Mouse (Mus musculus) midbrain, embryonic 16.5 days (tissue): ENCODE measurements around the gene Pex14. TPM values are rescaled to one million over a fixed set of nuclear protein-coding genes. Genes with fewer than 3 reads are reported as not detected.
"Not testable (repeated sequence)": the region's sequence is repeated elsewhere in the genome, so short reads cannot be mapped to it uniquely, and the experiment has no call there.

Experiments used
- ATAC-seq: fragments of 200-750 bp; cut with Nextera tagmentation; 2 replicates; pipeline ENCODE4 v1.8.0; 2017; ENCODE audit warnings: moderate TSS enrichment
- H3K27ac ChIP-seq: fragments of 300-500 bp; sonication (generic); 2 replicates; pipeline ENCODE4 v1.5.1; 2014; ENCODE audit warnings: mild to moderate bottlenecking, low read length, mixed read lengths
- H3K27me3 ChIP-seq: fragments of 300-500 bp; sonication (generic); 2 replicates; pipeline ENCODE4 v1.6.1; 2014; ENCODE audit warnings: low read depth, low read length, mixed read lengths; ENCODE audit not compliant: control insufficient read depth, insufficient read depth
- H3K36me3 ChIP-seq: fragments of 300-500 bp; sonication (generic); 2 replicates; pipeline ENCODE4 v1.6.1; 2014; ENCODE audit warnings: mild to moderate bottlenecking, low read length, moderate library complexity, mixed read lengths; ENCODE audit not compliant: control insufficient read depth, insufficient read depth
- H3K4me1 ChIP-seq: fragments of 300-500 bp; sonication (generic); 2 replicates; pipeline ENCODE4 v1.6.1; 2014; ENCODE audit warnings: mild to moderate bottlenecking, low read length, mixed read lengths; ENCODE audit not compliant: control insufficient read depth, insufficient read depth
- H3K4me2 ChIP-seq: fragments of 300-500 bp; sonication (generic); 2 replicates; pipeline ENCODE4 v1.6.1; 2014; ENCODE audit warnings: mild to moderate bottlenecking, low read length, mixed read lengths
- H3K4me3 ChIP-seq: fragments of 300-500 bp; sonication (generic); 2 replicates; pipeline ENCODE4 v1.5.1; 2014; ENCODE audit warnings: low read depth, mild to moderate bottlenecking, low read length, moderate library complexity, mixed read lengths
- H3K9ac ChIP-seq: fragments of 300-500 bp; sonication (generic); 2 replicates; pipeline ENCODE4 v1.6.1; 2014; ENCODE audit warnings: low read depth, low read length, mixed read lengths
- H3K9me3 ChIP-seq: fragments of 300-500 bp; sonication (generic); replicated peaks from 2 replicates; pipeline ENCODE4 v1.6.1; 2014; ENCODE audit warnings: mild to moderate bottlenecking, low read length, mixed read lengths; ENCODE audit not compliant: control insufficient read depth, poor library complexity, severe bottlenecking
- WGBS: fragments of 180-500 bp; shearing (Covaris S2); extraction: QIAGEN DNeasy Blood & Tissue Kit; methylation state at CpG from one replicate; pipeline ENCODE4 v1.1.7; 2014; 5-methylcytosine and 5-hydroxymethylcytosine counted together
- polyA plus RNA-seq: library from polyadenylated mRNA; unstranded; fragments of >200 nt; fragmentation: Nextera tagmentation; extraction: Ambion mirVana; gene quantifications from 2 replicates; pipeline ENCODE4 v1.2.1, GENCODE M21; 2015

The Pex14 gene
- polyA plus RNA-seq, 1 experiment from 2014 or later: 57.0 TPM

- H3K9me3 ChIP-seq: no peaks in the 10 kb centered on the region
- H3K9ac ChIP-seq: no peak overlapping the region
- no peaks in the 10 kb centered on the region for H3K4me1 ChIP-seq
- H3K27me3 ChIP-seq: no peaks in the 10 kb centered on the region
- H3K36me3 ChIP-seq: 0 out of 2 replicates have a peak, but pooled peaks cover 6% of the 10 kb centered on the region
- no peak overlapping the region for H3K4me3 ChIP-seq
- no peak overlapping the region for H3K27ac ChIP-seq
- no peak overlapping the region for H3K4me2 ChIP-seq
- 67% methylated on average over 5 of the region's 5 CpGs for WGBS
- ATAC-seq: no peak
Observed at GRCm38 (mm10) chr4:149123432-149123831, 23.8 kb upstream of the Pex14 start.

DNA sequence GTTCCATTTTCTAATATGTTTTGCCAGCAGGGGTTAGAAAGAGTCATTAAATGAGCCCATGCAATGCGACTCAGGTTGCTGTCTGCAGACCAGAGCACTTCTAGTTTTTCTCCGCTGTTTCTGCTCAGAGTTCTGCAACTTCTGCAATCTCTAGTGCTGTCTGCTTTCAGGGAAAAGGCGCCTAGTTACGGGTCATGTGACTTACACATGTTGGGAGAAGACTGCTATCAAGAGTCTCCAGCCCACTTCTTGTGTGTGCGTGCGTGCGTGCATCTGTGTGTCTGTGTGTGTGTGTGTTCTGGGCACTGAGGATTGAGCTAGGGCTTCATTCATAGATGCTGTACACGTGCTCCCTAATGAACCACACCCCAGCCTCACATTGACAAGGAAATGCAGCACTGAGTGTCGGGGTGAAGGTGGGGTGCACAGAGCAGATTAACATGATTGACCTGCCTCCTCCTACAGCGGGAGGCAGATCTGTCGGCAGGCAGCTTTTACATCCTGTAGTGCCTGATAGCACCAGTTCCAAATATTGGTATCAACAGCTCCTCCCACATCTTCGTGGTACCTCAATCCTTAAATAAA is 20.4 kb upstream of the Pex14 start:
- not testable (repeated sequence) for H3K9ac ChIP-seq, H3K27ac ChIP-seq, H3K4me1 ChIP-seq, H3K9me3 ChIP-seq, H3K4me2 ChIP-seq, ATAC-seq, H3K27me3 ChIP-seq, H3K4me3 ChIP-seq
- H3K36me3 ChIP-seq: peaks cover 14% of the 10 kb centered on the region; the same call in 1 of the 2 replicates
- 75% methylated on average over 12 of the region's 12 CpGs for WGBS

DNA sequence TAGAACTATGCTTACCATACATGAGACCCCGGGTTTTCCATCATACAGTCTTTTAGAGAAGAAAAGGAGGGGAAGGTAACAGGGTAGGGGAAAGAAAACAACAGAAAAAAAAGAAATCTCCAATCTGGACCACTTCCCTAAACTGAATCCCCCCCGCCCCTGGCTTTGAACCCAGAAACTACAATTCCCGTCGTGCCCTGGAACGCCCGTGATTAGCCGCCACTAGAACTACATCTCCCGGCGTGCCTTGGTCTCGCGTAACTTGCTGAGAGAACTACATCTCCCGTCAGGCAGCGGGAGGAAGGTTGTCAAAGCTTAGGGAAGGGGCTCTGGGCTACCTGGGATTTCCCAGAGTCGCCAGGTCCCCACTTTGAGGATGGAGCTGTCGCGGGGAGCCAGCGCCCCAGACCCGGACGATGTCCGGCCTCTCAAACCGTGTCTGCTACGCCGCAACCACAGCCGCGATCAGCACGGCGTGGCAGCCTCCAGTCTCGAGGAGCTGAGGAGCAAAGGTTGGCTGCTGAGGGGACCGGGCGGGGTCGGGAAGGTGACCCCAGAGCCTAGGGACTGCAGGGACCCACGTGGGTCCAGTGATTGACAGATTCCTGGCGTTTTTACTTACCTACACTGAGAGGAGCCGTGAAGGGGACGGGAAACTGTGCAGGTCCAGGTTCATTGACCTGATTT is 4.3 kb upstream of the Pex14 start, which contains the start of gene Dffa:
Gene Dffa, plus strand, starts transcription at position 272 of the 687 bp plus-strand sequence.
- Histone ChIP-seq H3K4me2 (peak within 1 kb of the TSS; percentile 72), H3K4me3 (peak within 1 kb of the TSS; percentile 84), H3K27me3 (no peaks in the 10 kb centered on the region), H3K4me1 (peaks cover 7% of the 10 kb centered on the region), H3K9me3 (no peaks in the 10 kb centered on the region), H3K27ac (peak within 1 kb of the TSS; percentile 66), H3K9ac (peak within 1 kb of the TSS; percentile 91), H3K36me3 (no peaks in the 10 kb centered on the region)
- peak; percentile 91 for ATAC-seq
- WGBS: under 1% methylated on average over 35 of the region's 35 CpGs

- Histone ChIP-seq H3K9ac (no peak overlapping the region), H3K27ac (no peak overlapping the region), H3K36me3 (no peaks in the 10 kb centered on the region), H3K4me1 (peaks cover 18% of the 10 kb centered on the region), H3K4me3 (no peak overlapping the region), H3K9me3 (no peaks in the 10 kb centered on the region), H3K27me3 (no peaks in the 10 kb centered on the region), H3K4me2 (no peak overlapping the region)
- whole genome bisulfite sequencing: 88% methylated on average over 3 of the region's 3 CpGs
- ATAC-seq: no peak
Observed at GRCm38 (mm10) chr4:149101456-149101855, 1.8 kb upstream of the Pex14 start.

- not testable (repeated sequence) for H3K4me3 ChIP-seq, H3K9me3 ChIP-seq, H3K27me3 ChIP-seq, H3K27ac ChIP-seq, H3K9ac ChIP-seq, ATAC-seq, H3K4me2 ChIP-seq, H3K36me3 ChIP-seq
- H3K4me1 ChIP-seq: peaks cover 18% of the 10 kb centered on the region
- 86% methylated on average over 12 of the region's 12 CpGs for WGBS
Observed at GRCm38 (mm10) chr4:149100449-149100848, 773 bp upstream of the Pex14 start.

- Histone ChIP-seq H3K4me2 (peak overlapping the region; percentile 98), H3K9ac (peak overlapping the region; percentile 95), H3K4me3 (peak overlapping the region; percentile 100), H3K9me3 (no peaks in the 10 kb centered on the region), H3K27me3 (no peaks in the 10 kb centered on the region), H3K36me3 (no peaks in the 10 kb centered on the region), H3K27ac (no peak overlapping the region), H3K4me1 (peaks cover 10% of the 10 kb centered on the region)
- ATAC-seq: no peak
- 27% methylated on average over 11 of the region's 11 CpGs for WGBS
Observed at GRCm38 (mm10) chr4:149098571-149098970, 1.1 kb downstream of the Pex14 start.

- 86% methylated on average over 3 of the region's 3 CpGs for WGBS
- no peaks in the 10 kb centered on the region for H3K9me3 ChIP-seq
- peak overlapping the region; percentile 98; the same call in 1 of the 2 replicates for H3K4me2 ChIP-seq
Observed at GRCm38 (mm10) chr4:149097956-149098355, 1.7 kb downstream of the Pex14 start.

DNA sequence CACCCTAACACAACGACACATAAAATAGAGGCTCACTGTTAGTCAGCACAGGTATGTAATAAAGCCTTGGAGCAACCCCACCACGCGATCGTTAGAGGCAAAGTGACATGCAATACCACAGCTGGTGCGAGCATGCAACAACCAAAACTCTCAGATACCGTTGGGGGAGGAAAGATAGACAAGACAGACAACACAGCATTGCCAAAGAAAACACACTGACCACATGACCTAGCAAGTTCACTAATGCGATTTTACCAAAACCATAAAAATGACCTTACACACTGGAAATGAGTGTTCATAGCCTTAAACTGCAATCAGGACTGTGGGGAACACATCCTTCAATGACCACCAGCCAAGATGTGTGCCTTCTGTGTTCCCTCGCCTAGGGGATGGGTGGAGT is 8.3 kb downstream of the Pex14 start:
- H3K27me3 ChIP-seq: no peaks in the 10 kb centered on the region
- peaks cover 2% of the 10 kb centered on the region; the same call in 1 of the 2 replicates for H3K36me3 ChIP-seq
- H3K4me1 ChIP-seq: no peaks in the 10 kb centered on the region
- WGBS: 90% methylated on average over 8 of the region's 8 CpGs
- H3K9ac ChIP-seq: no peak overlapping the region
- no peak for ATAC-seq
- H3K27ac ChIP-seq: no peak overlapping the region
- H3K4me2 ChIP-seq: no peak overlapping the region
- H3K9me3 ChIP-seq: no peaks in the 10 kb centered on the region
- no peak overlapping the region for H3K4me3 ChIP-seq

More at GRCm38 (mm10) chr4:149097956-149098355, 1.7 kb downstream of the Pex14 start:
- Histone ChIP-seq H3K36me3 (no peaks in the 10 kb centered on the region), H3K9ac (no peak overlapping the region), H3K27ac (no peak overlapping the region), H3K4me3 (no peak overlapping the region), H3K27me3 (no peaks in the 10 kb centered on the region), H3K4me1 (peaks cover 10% of the 10 kb centered on the region)
- ATAC-seq: no peak

DNA sequence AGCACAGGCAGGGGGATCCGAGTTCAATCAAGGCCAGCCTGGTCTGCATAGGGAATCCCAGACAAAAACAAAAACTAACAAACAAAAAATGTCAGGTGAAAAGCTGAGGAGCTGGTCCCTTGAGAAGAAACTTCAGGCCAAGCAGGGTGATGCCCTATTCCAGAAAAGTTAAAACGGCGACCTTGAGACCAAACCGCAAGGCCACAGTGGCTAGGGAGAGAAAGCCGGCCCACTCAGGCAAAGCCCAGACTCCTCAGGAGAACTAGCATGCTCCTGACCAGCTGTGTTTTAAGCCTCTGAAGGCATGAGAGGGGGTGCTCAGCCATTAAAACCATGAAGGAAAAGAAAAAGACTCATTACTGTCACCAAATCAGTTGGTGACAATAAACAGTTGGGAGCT is 14.3 kb downstream of the Pex14 start:
- H3K27me3 ChIP-seq: no peaks in the 10 kb centered on the region
- WGBS: 78% methylated on average over 5 of the region's 5 CpGs
- H3K9me3 ChIP-seq: no peaks in the 10 kb centered on the region
- H3K4me3 ChIP-seq: no peak overlapping the region
- H3K4me1 ChIP-seq: no peaks in the 10 kb centered on the region
- H3K36me3 ChIP-seq: no peaks in the 10 kb centered on the region
- no peak overlapping the region for H3K9ac ChIP-seq
- H3K4me2 ChIP-seq: no peak overlapping the region
- no peak for ATAC-seq
- H3K27ac ChIP-seq: no peak overlapping the region
